Mouse (Mus musculus) C2C12 (cell line): Measurements from ENCODE around the gene Acot11.

Experiments used
- CEBPB ChIP-seq: IDR thresholded peaks from one replicate; pipeline ENCODE4 v1.6.1; 2011; ENCODE audit warnings: low read depth, mild to moderate bottlenecking, control low read depth, moderate library complexity
- CTCF ChIP-seq: IDR thresholded peaks from one replicate; pipeline ENCODE4 v1.5.1; 2011; ENCODE audit not compliant: control insufficient read depth, insufficient read depth, insufficient read length
- FOSL1 ChIP-seq: IDR thresholded peaks from one replicate; pipeline ENCODE4 v1.8.0; 2011; ENCODE audit warnings: mild to moderate bottlenecking, low read length; ENCODE audit not compliant: poor library complexity, insufficient read depth, severe bottlenecking
- MAX ChIP-seq: IDR thresholded peaks from one replicate; pipeline ENCODE4 v1.6.1; 2011; ENCODE audit warnings: mild to moderate bottlenecking, control low read depth
- MYOD1 ChIP-seq: IDR thresholded peaks from one replicate; pipeline ENCODE4 v1.6.1; 2011; ENCODE audit warnings: low read depth; ENCODE audit not compliant: control insufficient read depth, insufficient read length
- MYOG ChIP-seq: IDR thresholded peaks from one replicate; pipeline ENCODE4 v1.6.1; 2011; ENCODE audit not compliant: control insufficient read depth, insufficient read length; ENCODE audit errors: extremely low read depth
- USF1 ChIP-seq: IDR thresholded peaks from one replicate; pipeline ENCODE4 v1.6.1; 2011; ENCODE audit warnings: low read depth, mild to moderate bottlenecking, control low read depth, moderate library complexity

- TF ChIP-seq CTCF (no peak), MAX (no peak), CEBPB (no peak), MYOG (no peak), USF1 (no peak), FOSL1 (no peak), MYOD1 (no peak)
Measured at GRCm38 (mm10) chr4:106795289-106795688, 9.5 kb downstream of the Acot11 start.
